Mouse (Mus musculus): ENCODE results near the gene Arrdc5. TPM values are rescaled to one million over a fixed set of nuclear protein-coding genes. Genes with fewer than 3 reads are reported as not detected.

The Arrdc5 gene
- polyA plus RNA-seq, 1 experiment from 2014 or later = not detected

GRCm38 (mm10) chr17:56276643-56277566 is 23.2 kb downstream of the Arrdc5 start, which contains the start of gene Ticam1:
Ticam1 (minus strand) TSS chr17:56276786.
- 8% methylated on average over 19 of the region's 21 CpGs for WGBS
- no peaks in the 10 kb centered on the region for H3K36me3 ChIP-seq (ENCODE audit: control insufficient read depth, insufficient read depth, low read length)
- H3K9ac ChIP-seq (ENCODE audit: low read depth, low read length) = peak within 1 kb of the TSS; percentile 68
- peak within 1 kb of the TSS; percentile 28; the same call in 1 of the 2 replicates for H3K27ac ChIP-seq (ENCODE audit: low read length)
- H3K4me1 ChIP-seq (ENCODE audit: control insufficient read depth, insufficient read depth, low read length) = peaks cover 9% of the 10 kb centered on the region
- no peaks in the 10 kb centered on the region for H3K9me3 ChIP-seq (replicated peaks; ENCODE audit: control insufficient read depth, low read length, poor library complexity, severe bottlenecking)
- ATAC-seq = peak; percentile 71
- peak within 1 kb of the TSS; percentile 88 for H3K4me2 ChIP-seq (ENCODE audit: low read length)
- peak within 1 kb of the TSS; percentile 45 for H3K4me3 ChIP-seq (ENCODE audit: low read depth, low read length)
- H3K27me3 ChIP-seq (ENCODE audit: control insufficient read depth, insufficient read depth, low read depth, low read length) = no peaks in the 10 kb centered on the region

GRCm38 (mm10) chr17:56275842-56276480 is 24.1 kb downstream of the Arrdc5 start:
- peaks cover 9% of the 10 kb centered on the region for H3K4me1 ChIP-seq (ENCODE audit: control insufficient read depth, insufficient read depth, low read length)
- H3K9ac ChIP-seq (ENCODE audit: low read depth, low read length) = peak overlapping the region; percentile 68
- no peaks in the 10 kb centered on the region for H3K27me3 ChIP-seq (ENCODE audit: control insufficient read depth, insufficient read depth, low read depth, low read length)
- H3K4me3 ChIP-seq (ENCODE audit: low read depth, low read length) = peak overlapping the region; percentile 45
- H3K27ac ChIP-seq (ENCODE audit: low read length) = no peak overlapping the region; the same call in 1 of the 2 replicates
- 34% methylated on average over 5 of the region's 5 CpGs for WGBS
- H3K9me3 ChIP-seq (replicated peaks; ENCODE audit: control insufficient read depth, low read length, poor library complexity, severe bottlenecking) = no peaks in the 10 kb centered on the region
- ATAC-seq = peak; percentile 2; the same call in 1 of the 2 replicates
- peak overlapping the region; percentile 88 for H3K4me2 ChIP-seq (ENCODE audit: low read length)
- no peaks in the 10 kb centered on the region for H3K36me3 ChIP-seq (ENCODE audit: control insufficient read depth, insufficient read depth, low read length)

DNA sequence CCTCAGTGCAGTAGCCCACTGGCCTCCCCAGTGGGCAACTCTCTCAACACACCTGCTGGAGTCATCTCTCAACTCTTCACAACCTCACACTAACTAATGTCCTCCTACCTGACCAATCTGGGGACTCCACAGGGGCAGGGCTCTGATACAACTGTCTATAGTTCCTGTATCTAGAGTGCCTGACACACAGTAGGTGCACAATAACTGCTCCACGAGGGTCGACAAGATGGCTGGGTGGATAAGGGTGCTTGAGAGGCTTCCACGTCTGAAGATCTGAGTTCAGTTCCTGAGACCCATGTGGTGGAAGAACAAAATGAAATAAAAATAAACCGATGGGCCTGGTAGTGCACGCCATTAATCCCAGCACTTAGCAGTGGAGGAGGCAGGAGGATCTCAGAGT is 26.1 kb downstream of the Arrdc5 start:
- no peaks in the 10 kb centered on the region for H3K36me3 ChIP-seq (ENCODE audit: control insufficient read depth, insufficient read depth, low read length)
- H3K4me2 ChIP-seq (ENCODE audit: low read length) = no peak overlapping the region
- H3K27ac ChIP-seq (ENCODE audit: low read length) = no peak overlapping the region
- H3K4me3 ChIP-seq (ENCODE audit: low read depth, low read length) = no peak overlapping the region
- no peak for ATAC-seq
- no peaks in the 10 kb centered on the region for H3K27me3 ChIP-seq (ENCODE audit: control insufficient read depth, insufficient read depth, low read depth, low read length)
- H3K9me3 ChIP-seq (replicated peaks; ENCODE audit: control insufficient read depth, low read length, poor library complexity, severe bottlenecking) = no peaks in the 10 kb centered on the region
- WGBS = 89% methylated on average over 5 of the region's 5 CpGs
- H3K4me1 ChIP-seq (ENCODE audit: control insufficient read depth, insufficient read depth, low read length) = peaks cover 13% of the 10 kb centered on the region
- H3K9ac ChIP-seq (ENCODE audit: low read depth, low read length) = no peak overlapping the region

- Histone ChIP-seq H3K4me1 (ENCODE audit: control insufficient read depth, insufficient read depth, low read length) (peaks cover 13% of the 10 kb centered on the region), H3K27ac (ENCODE audit: low read length) (no peak overlapping the region), H3K9me3 (replicated peaks; ENCODE audit: control insufficient read depth, low read length, poor library complexity, severe bottlenecking) (no peaks in the 10 kb centered on the region), H3K4me2 (ENCODE audit: low read length) (no peak overlapping the region), H3K4me3 (ENCODE audit: low read depth, low read length) (no peak overlapping the region), H3K36me3 (ENCODE audit: control insufficient read depth, insufficient read depth, low read length) (no peaks in the 10 kb centered on the region), H3K27me3 (ENCODE audit: control insufficient read depth, insufficient read depth, low read depth, low read length) (no peaks in the 10 kb centered on the region), H3K9ac (ENCODE audit: low read depth, low read length) (no peak overlapping the region)
- no peak for ATAC-seq
- WGBS = 88% methylated on average over 7 of the region's 7 CpGs
Observed at GRCm38 (mm10) chr17:56273482-56273881, 26.6 kb downstream of the Arrdc5 start.

GRCm38 (mm10) chr17:56272644-56273043 is 27.4 kb downstream of the Arrdc5 start:
- 73% methylated on average over 3 of the region's 3 CpGs for WGBS
- H3K27ac ChIP-seq (ENCODE audit: low read length) = no peak overlapping the region
- ATAC-seq = no peak
- H3K9ac ChIP-seq (ENCODE audit: low read depth, low read length) = no peak overlapping the region
- H3K36me3 ChIP-seq (ENCODE audit: control insufficient read depth, insufficient read depth, low read length) = no peaks in the 10 kb centered on the region
- no peaks in the 10 kb centered on the region for H3K27me3 ChIP-seq (ENCODE audit: control insufficient read depth, insufficient read depth, low read depth, low read length)
- H3K4me1 ChIP-seq (ENCODE audit: control insufficient read depth, insufficient read depth, low read length) = peaks cover 17% of the 10 kb centered on the region
- no peaks in the 10 kb centered on the region for H3K9me3 ChIP-seq (replicated peaks; ENCODE audit: control insufficient read depth, low read length, poor library complexity, severe bottlenecking)
- no peak overlapping the region for H3K4me2 ChIP-seq (ENCODE audit: low read length)
- H3K4me3 ChIP-seq (ENCODE audit: low read depth, low read length) = no peak overlapping the region

GRCm38 (mm10) chr17:56271609-56272253 is 28.4 kb downstream of the Arrdc5 start:
- Histone ChIP-seq H3K9me3 (replicated peaks; ENCODE audit: control insufficient read depth, low read length, poor library complexity, severe bottlenecking) (no peaks in the 10 kb centered on the region), H3K27me3 (ENCODE audit: control insufficient read depth, insufficient read depth, low read depth, low read length) (no peaks in the 10 kb centered on the region), H3K4me3 (ENCODE audit: low read depth, low read length) (no peak overlapping the region), H3K27ac (ENCODE audit: low read length) (no peak overlapping the region), H3K9ac (ENCODE audit: low read depth, low read length) (no peak overlapping the region), H3K4me1 (ENCODE audit: control insufficient read depth, insufficient read depth, low read length) (peaks cover 16% of the 10 kb centered on the region), H3K4me2 (ENCODE audit: low read length) (no peak overlapping the region), H3K36me3 (ENCODE audit: control insufficient read depth, insufficient read depth, low read length) (no peaks in the 10 kb centered on the region)
- no peak for ATAC-seq
- whole genome bisulfite sequencing = 88% methylated on average over 12 of the region's 12 CpGs

GRCm38 (mm10) chr17:56269741-56270140 is 30.3 kb downstream of the Arrdc5 start:
- Histone ChIP-seq H3K27me3 (ENCODE audit: control insufficient read depth, insufficient read depth, low read depth, low read length) (no peaks in the 10 kb centered on the region), H3K4me2 (ENCODE audit: low read length) (peak overlapping the region; percentile 66), H3K4me1 (ENCODE audit: control insufficient read depth, insufficient read depth, low read length) (peaks cover 8% of the 10 kb centered on the region), H3K4me3 (ENCODE audit: low read depth, low read length) (peak overlapping the region; percentile 35; the same call in 1 of the 2 replicates), H3K9ac (ENCODE audit: low read depth, low read length) (peak overlapping the region; percentile 54; the same call in 1 of the 2 replicates), H3K9me3 (replicated peaks; ENCODE audit: control insufficient read depth, low read length, poor library complexity, severe bottlenecking) (no peaks in the 10 kb centered on the region), H3K36me3 (ENCODE audit: control insufficient read depth, insufficient read depth, low read length) (peaks cover 4% of the 10 kb centered on the region; the same call in 1 of the 2 replicates), H3K27ac (ENCODE audit: low read length) (peak overlapping the region; percentile 72)
- peak; percentile 19 for ATAC-seq
- 73% methylated on average over 3 of the region's 3 CpGs for WGBS

DNA sequence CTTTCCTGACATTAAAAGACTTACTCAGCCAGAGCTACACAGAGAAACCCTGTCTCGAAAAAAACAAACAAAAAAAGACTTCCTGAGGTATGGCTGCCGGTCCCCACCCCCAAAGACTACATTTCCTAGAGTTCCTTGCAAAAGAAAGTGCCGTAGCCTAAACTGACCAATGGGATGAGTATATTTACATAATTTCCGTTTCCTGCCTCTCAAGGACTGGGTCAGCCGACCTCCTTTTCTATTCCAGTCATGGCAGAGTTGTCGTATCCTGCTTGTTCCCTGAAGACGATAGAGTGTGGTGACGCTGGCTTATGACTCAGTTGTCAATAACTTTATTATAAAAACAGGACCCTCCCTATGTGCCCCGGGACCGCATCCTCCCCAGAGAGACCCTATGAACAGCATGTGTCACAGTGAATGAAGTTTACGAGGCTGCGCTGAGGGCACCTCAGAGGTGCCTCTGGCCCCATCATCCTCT is 30.9 kb downstream of the Arrdc5 start:
- Histone ChIP-seq H3K27ac (ENCODE audit: low read length) (peak overlapping the region; percentile 72), H3K36me3 (ENCODE audit: control insufficient read depth, insufficient read depth, low read length) (peaks cover 4% of the 10 kb centered on the region; the same call in 1 of the 2 replicates), H3K9me3 (replicated peaks; ENCODE audit: control insufficient read depth, low read length, poor library complexity, severe bottlenecking) (no peaks in the 10 kb centered on the region), H3K9ac (ENCODE audit: low read depth, low read length) (peak overlapping the region; percentile 54), H3K27me3 (ENCODE audit: control insufficient read depth, insufficient read depth, low read depth, low read length) (no peaks in the 10 kb centered on the region), H3K4me3 (ENCODE audit: low read depth, low read length) (peak overlapping the region; percentile 35), H3K4me1 (ENCODE audit: control insufficient read depth, insufficient read depth, low read length) (peaks cover 8% of the 10 kb centered on the region), H3K4me2 (ENCODE audit: low read length) (peak overlapping the region; percentile 66)
- peak; percentile 90 for ATAC-seq
- WGBS = 22% methylated on average over 12 of the region's 12 CpGs
